Mouse (Mus musculus) forebrain, postnatal 0 days (tissue): ENCODE measurements around the gene Phka1. TPM values are rescaled to one million over a fixed set of nuclear protein-coding genes. Genes with fewer than 3 reads are reported as not detected.

Source experiments
- ATAC-seq: fragments of 200-750 bp; cut with Nextera tagmentation; 2 replicates; pipeline ENCODE4 v1.8.0; 2017; ENCODE audit warnings: mild to moderate bottlenecking, moderate library complexity
- DNase-seq: peaks from one replicate; pipeline ENCODE4 v3.0.0-alpha.2; 2015
- H3K27ac ChIP-seq: fragments of 300-500 bp; sonication (generic); 2 replicates; pipeline ENCODE4 v1.5.1; 2014; ENCODE audit warnings: low read depth, mild to moderate bottlenecking, antibody characterized with exemption, low read length, moderate library complexity, mixed read lengths
- H3K27me3 ChIP-seq: fragments of 300-500 bp; sonication (generic); 2 replicates; pipeline ENCODE4 v1.6.1; 2014; ENCODE audit warnings: mild to moderate bottlenecking, low read length, mixed read lengths; ENCODE audit not compliant: insufficient read depth
- H3K36me3 ChIP-seq: fragments of 300-500 bp; sonication (generic); 2 replicates; pipeline ENCODE4 v1.6.1; 2014; ENCODE audit warnings: mild to moderate bottlenecking, moderate library complexity; ENCODE audit not compliant: insufficient read depth
- H3K4me1 ChIP-seq: fragments of 300-500 bp; sonication (generic); 2 replicates; pipeline ENCODE4 v1.6.1; 2014; ENCODE audit warnings: antibody characterized with exemption; ENCODE audit not compliant: insufficient read depth
- H3K4me2 ChIP-seq: fragments of 300-500 bp; sonication (generic); 2 replicates; pipeline ENCODE4 v1.6.1; 2014; ENCODE audit warnings: low read depth, mild to moderate bottlenecking, moderate library complexity
- H3K4me3 ChIP-seq: fragments of 300-500 bp; sonication (generic); 2 replicates; pipeline ENCODE4 v1.5.1; 2014; ENCODE audit warnings: low read depth, low read length, mixed read lengths
- H3K9ac ChIP-seq: fragments of 300-500 bp; sonication (generic); 2 replicates; pipeline ENCODE4 v1.6.1; 2014; ENCODE audit warnings: mild to moderate bottlenecking
- H3K9me3 ChIP-seq: fragments of 300-500 bp; sonication (generic); 2 replicates; pipeline ENCODE4 v1.6.1; 2016; ENCODE audit warnings: low read length
- CTCF ChIP-seq: sonication (generic); IDR thresholded peaks from 2 replicates; pipeline ENCODE4 v1.5.1; 2016; ENCODE audit warnings: antibody characterized with exemption, control low read depth, low read depth
- WGBS: fragments of 180-500 bp; shearing (Covaris S2); extraction: QIAGEN DNeasy Blood & Tissue Kit; methylation state at CpG from one replicate; pipeline ENCODE4 v1.1.7; 2014; 5-methylcytosine and 5-hydroxymethylcytosine counted together
- polyA plus RNA-seq: library from polyadenylated mRNA; unstranded; fragments of >200 nt; fragmentation: Nextera tagmentation; extraction: Ambion mirVana; gene quantifications from 2 replicates; pipeline ENCODE4 v1.2.1, GENCODE M21; 2015
- total RNA-seq: library from RNA; depleted of rRNA; stranded (reverse); fragments of >200 nt; gene quantifications from 2 replicates; pipeline ENCODE4 v1.2.3, GENCODE M21; 2014

Phka1 gene
- total and polyA plus RNA-seq, 2 experiments from 2014 or later: 3.7 to 7.9 TPM

DNA sequence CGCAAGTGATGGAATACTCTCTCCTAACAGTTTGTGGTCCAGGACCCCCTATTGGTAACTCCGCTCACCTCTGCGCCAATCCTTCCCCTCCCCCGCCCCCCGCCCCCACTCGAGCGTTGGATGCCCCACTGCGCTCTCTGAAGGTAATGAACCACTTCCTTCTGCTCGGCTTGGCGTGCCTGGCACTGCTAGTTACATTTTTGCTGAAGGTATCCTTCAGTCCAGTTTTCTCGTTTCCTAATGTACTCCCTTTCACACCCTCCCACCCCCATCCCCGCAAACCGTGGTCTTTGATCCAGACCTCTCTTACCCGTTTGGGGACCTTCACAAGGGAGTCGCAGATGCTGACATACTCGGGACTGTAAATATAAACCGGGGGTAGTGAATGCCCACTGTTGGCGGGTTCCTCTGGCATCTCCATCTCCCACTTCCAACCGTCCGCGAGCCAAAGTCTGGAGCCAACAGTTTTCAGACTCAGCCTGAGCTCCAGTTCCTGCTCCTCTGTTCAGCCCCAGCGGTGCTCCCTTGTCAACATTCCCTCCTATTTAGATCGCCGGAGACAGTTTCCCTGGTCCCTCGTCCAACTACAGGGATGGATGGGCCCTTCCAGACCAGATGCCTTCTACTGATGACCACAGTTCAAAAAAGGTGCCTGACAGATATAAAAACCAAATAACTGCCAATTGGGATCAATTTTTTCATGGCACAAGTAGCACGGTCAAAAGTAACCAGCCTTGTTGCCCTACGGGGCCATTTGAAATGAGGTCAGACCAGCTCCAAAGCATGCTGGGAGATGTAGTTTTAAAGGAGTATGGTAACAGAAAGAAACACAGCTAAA, 139.2 kb downstream of the Phka1 start, which contains the start of gene Hdac8:
TSS of gene Hdac8 (minus strand) at position 716 of the 838 bp plus-strand sequence.
- Histone ChIP-seq H3K4me1 (no peaks in the 10 kb centered on the region), H3K36me3 (no peaks in the 10 kb centered on the region), H3K27me3 (no peaks in the 10 kb centered on the region; the same call in 1 of the 2 replicates), H3K9ac (peak within 1 kb of the TSS; percentile 50), H3K4me3 (peak within 1 kb of the TSS; percentile 51), H3K9me3 (no peaks in the 10 kb centered on the region), H3K27ac (0 out of 2 replicates have a peak within 1 kb of the TSS, but pooled peaks have one; percentile 10), H3K4me2 (peak within 1 kb of the TSS; percentile 53)
- DNase-seq (peak; percentile 66), ATAC-seq (peak; percentile 94)
- TF ChIP-seq CTCF: no peak
- WGBS: 28% methylated on average over 26 of the region's 27 CpGs

DNA sequence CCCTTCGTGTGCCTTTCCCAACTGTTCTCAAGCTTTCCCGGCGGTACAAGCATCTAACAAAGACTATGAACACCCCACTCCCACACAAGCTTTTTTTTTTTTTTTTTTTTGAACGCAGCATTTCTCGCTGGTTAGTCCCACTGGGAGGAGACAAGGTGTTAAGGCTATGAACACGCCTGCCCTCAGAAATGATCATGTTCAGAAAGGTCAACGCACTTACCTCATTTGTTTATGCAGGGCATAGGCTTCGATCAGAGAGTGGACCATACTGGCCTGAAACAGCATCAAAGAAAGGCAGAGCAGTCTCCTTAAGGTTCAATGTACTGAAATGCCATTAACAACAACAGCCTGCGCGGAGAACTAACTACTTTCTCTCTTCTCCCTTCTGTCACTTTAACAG, 139.9 kb downstream of the Phka1 start:
- H3K36me3 ChIP-seq: no peaks in the 10 kb centered on the region
- no peaks in the 10 kb centered on the region for H3K9me3 ChIP-seq
- no peak overlapping the region for H3K27ac ChIP-seq
- H3K4me3 ChIP-seq: peak overlapping the region; percentile 51
- H3K4me2 ChIP-seq: peak overlapping the region; percentile 53
- H3K4me1 ChIP-seq: no peaks in the 10 kb centered on the region
- DNase-seq: no peak
- peak overlapping the region; percentile 50; the same call in 1 of the 2 replicates for H3K9ac ChIP-seq
- ATAC-seq: no peak
- H3K27me3 ChIP-seq: no peaks in the 10 kb centered on the region; the same call in 1 of the 2 replicates
- WGBS: 28% methylated on average over 10 of the region's 10 CpGs
- no peak for TF ChIP-seq CTCF

DNA sequence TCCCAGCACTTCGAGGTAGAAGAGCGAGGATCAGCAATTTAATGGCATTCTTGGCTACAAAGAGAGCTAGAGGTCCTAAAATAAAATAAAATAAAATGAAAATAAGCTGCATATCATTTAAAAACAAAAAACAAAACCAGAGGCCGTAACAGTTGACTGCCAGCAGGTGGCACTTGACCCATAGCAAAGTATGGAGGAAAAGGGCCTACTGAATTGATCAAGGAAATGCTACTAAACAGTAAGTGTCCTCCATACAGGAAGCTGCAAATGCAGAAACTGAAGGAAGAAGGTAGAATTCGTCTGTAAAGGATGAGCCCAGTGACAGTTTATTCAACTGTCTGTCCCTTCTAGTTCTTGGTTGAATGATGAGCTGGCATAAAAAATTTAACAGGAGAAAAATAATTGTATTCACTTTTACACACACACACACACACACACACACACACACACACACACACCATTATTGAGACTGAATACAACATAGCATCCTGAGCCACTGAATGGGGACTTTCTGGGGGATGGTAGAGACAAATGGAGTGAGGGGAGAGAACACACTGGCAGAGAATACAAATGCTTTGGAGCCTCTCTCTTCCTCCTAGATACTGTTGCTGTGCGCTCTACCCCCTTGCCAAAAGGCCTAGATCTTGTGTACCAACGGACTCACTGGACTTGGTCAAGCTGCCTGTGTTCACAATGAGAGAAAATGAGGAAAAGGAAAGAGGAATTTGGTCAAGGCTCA, 149.9 kb downstream of the Phka1 start:
- Histone ChIP-seq H3K36me3 (no peaks in the 10 kb centered on the region), H3K4me2 (no peak overlapping the region), H3K4me1 (no peaks in the 10 kb centered on the region), H3K4me3 (no peak overlapping the region), H3K9me3 (no peaks in the 10 kb centered on the region), H3K9ac (no peak overlapping the region), H3K27me3 (no peaks in the 10 kb centered on the region), H3K27ac (no peak overlapping the region)
- TF ChIP-seq CTCF: peak; percentile 62
- 64% methylated on average over 6 of the region's 6 CpGs for WGBS
- peak; percentile 33 for DNase-seq
- peak; percentile 78 for ATAC-seq

GRCm38 (mm10) chrX:102485575-102485974, 158.5 kb downstream of the Phka1 start:
- ATAC-seq (no peak), DNase-seq (no peak)
- Histone ChIP-seq H3K9me3 (no peaks in the 10 kb centered on the region), H3K4me3 (no peak overlapping the region), H3K27ac (no peak overlapping the region), H3K36me3 (no peaks in the 10 kb centered on the region), H3K9ac (no peak overlapping the region), H3K27me3 (no peaks in the 10 kb centered on the region), H3K4me2 (no peak overlapping the region), H3K4me1 (no peaks in the 10 kb centered on the region)
- 79% methylated on average over 7 of the region's 7 CpGs for WGBS
- TF ChIP-seq CTCF: no peak

GRCm38 (mm10) chrX:102479665-102480064, 164.4 kb downstream of the Phka1 start:
- H3K36me3 ChIP-seq: no peaks in the 10 kb centered on the region
- no peak overlapping the region for H3K4me3 ChIP-seq
- H3K4me1 ChIP-seq: no peaks in the 10 kb centered on the region
- WGBS: 73% methylated on average over 4 of the region's 4 CpGs
- no peak for DNase-seq
- no peak for TF ChIP-seq CTCF
- no peak overlapping the region for H3K4me2 ChIP-seq
- H3K9me3 ChIP-seq: no peaks in the 10 kb centered on the region
- H3K27ac ChIP-seq: no peak overlapping the region
- no peaks in the 10 kb centered on the region for H3K27me3 ChIP-seq
- H3K9ac ChIP-seq: no peak overlapping the region
- no peak for ATAC-seq

DNA sequence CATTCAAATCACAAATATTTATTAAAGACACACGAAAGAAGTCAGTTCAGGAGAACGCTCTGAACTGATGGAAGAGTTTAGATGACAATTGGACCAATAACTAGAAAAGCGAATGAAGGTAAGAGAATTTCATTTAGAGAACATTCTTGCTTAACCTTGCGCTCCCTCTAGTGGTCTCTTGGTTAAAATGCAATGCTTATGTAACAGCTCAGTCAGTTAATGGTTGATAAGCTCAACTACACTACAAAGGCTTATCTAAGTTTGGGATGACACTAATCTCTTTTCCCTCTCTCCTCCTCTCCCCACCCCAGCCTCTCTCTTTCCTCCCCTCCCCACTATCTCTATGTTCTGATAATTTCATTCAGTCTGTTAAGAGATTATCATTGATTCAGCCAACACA, 165.1 kb downstream of the Phka1 start:
- ATAC-seq (no peak), DNase-seq (peak; percentile 75)
- Histone ChIP-seq H3K27ac (no peak overlapping the region), H3K9me3 (no peaks in the 10 kb centered on the region), H3K36me3 (no peaks in the 10 kb centered on the region), H3K27me3 (no peaks in the 10 kb centered on the region), H3K4me1 (no peaks in the 10 kb centered on the region), H3K9ac (no peak overlapping the region), H3K4me2 (no peak overlapping the region), H3K4me3 (no peak overlapping the region)
- WGBS: 31% methylated on average over 4 of the region's 4 CpGs
- TF ChIP-seq CTCF: peak; percentile 76

- Histone ChIP-seq H3K9ac (no peak overlapping the region), H3K4me3 (no peak overlapping the region), H3K27me3 (no peaks in the 10 kb centered on the region), H3K4me1 (no peaks in the 10 kb centered on the region), H3K4me2 (no peak overlapping the region), H3K9me3 (no peaks in the 10 kb centered on the region), H3K36me3 (no peaks in the 10 kb centered on the region), H3K27ac (no peak overlapping the region)
- 90% methylated on average over 3 of the region's 3 CpGs for WGBS
- TF ChIP-seq CTCF: no peak
- DNase-seq (no peak), ATAC-seq (no peak)
These were observed 165.6 kb downstream of the Phka1 start for GRCm38 (mm10) chrX:102478481-102478880.
